Mouse (Mus musculus): ENCODE results near the gene S100a14. TPM values are rescaled to one million over a fixed set of nuclear protein-coding genes. Genes with fewer than 3 reads are reported as not detected.

S100a14 gene
- polyA plus RNA-seq (2012; rRNA removed): 1.7 and 32.5 TPM in 2 replicates

DNA sequence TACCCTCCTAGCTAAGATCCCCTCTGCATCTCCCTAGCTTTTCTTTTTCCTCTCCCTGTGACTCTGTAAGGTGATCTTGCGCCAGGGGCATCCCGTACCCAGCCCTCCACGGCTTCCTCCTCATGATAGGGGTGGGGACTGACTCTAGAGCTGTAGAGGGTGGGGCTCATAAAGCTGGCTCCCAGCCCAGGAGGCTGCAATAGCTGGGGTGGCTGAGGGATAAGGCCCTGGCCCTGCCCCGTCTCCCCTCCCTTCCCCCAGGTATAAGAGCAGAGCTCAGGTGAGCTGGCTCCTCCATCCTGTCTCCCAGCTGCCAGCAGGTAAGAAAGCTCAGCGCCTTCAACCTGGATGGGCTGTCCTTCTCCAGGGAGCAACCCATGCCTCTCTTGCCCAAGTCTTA, at the start of gene S100a14:
S100a14 (plus strand) TSS at position 277 of the 400 bp plus-strand sequence.
- no peak for TF ChIP-seq CTCF (IDR thresholded peaks at IDR 0.05; ENCODE audit: insufficient read depth, low read length)
- no peak for TF ChIP-seq POLR2A (IDR thresholded peaks at IDR 0.05; ENCODE audit: borderline replicate concordance, extremely low read depth, low read depth, low read length)
- Histone ChIP-seq H3K4me1 (ENCODE audit: control insufficient read depth, insufficient read depth, low read length) (no peaks in the 10 kb centered on the region; the same call in 1 of the 2 replicates), H3K4me3 (replicated peaks; ENCODE audit: extremely low read depth, low read depth, low read length) (no peak within 1 kb of the TSS)
- DNase-seq: peak; percentile 54
- 39% methylated on average over 5 of the region's 5 CpGs for WGBS

DNA sequence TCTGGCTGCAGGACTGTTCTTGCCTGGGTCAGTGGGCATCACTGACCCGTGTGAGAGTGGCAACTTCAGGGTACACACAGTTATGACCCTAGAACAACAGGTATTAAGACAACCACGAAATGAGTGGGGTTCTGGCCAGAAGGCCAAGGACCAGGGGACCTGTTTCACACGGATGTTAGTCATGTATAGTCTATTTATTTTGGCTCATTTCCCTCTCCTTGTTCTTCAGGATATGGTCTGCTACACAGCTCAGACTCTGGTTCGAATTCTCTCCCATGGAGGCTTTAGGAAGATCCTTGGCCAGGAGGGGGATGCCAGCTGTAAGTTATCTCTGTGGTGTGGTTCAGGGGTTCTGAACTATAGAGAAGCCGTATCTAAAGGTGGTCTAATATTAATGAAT, 39.7 kb upstream of the S100a14 start:
- DNase-seq: no peak
- WGBS: 53% methylated on average over 5 of the region's 5 CpGs
- Histone ChIP-seq H3K4me3 (replicated peaks; ENCODE audit: extremely low read depth, low read depth, low read length) (no peak overlapping the region), H3K4me1 (ENCODE audit: control insufficient read depth, insufficient read depth, low read length) (peaks cover 3% of the 10 kb centered on the region; the same call in 1 of the 2 replicates)
- TF ChIP-seq CTCF (IDR thresholded peaks at IDR 0.05; ENCODE audit: insufficient read depth, low read length) (no peak), POLR2A (IDR thresholded peaks at IDR 0.05; ENCODE audit: borderline replicate concordance, extremely low read depth, low read depth, low read length) (no peak)

DNA sequence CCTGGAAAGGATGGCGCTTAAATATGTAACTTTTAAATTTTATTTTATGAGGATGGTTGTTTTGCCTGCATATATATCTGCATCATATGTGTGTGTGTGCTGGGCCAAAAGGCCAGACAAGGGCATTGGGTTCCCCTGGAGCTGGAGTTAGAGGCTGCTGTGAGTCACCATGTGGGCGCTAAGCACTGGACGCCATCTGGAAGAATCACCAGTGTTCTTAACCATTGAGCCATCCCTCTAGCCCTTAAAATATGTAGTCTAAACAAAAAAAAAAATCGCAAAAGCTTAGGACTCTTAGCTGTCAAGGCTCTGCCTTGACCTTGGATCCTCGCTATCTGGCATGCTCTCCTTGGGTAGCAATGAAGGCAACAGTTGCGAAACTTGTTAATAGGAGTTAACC, 38.1 kb upstream of the S100a14 start:
- TF ChIP-seq CTCF (IDR thresholded peaks at IDR 0.05; ENCODE audit: insufficient read depth, low read length) (no peak), POLR2A (IDR thresholded peaks at IDR 0.05; ENCODE audit: borderline replicate concordance, extremely low read depth, low read depth, low read length) (no peak)
- H3K4me1 ChIP-seq (ENCODE audit: control insufficient read depth, insufficient read depth, low read length): peaks cover 3% of the 10 kb centered on the region; the same call in 1 of the 2 replicates
- DNase-seq: no peak
- H3K4me3 ChIP-seq (replicated peaks; ENCODE audit: extremely low read depth, low read depth, low read length): no peak overlapping the region
- WGBS: 83% methylated on average over 6 of the region's 6 CpGs

DNA sequence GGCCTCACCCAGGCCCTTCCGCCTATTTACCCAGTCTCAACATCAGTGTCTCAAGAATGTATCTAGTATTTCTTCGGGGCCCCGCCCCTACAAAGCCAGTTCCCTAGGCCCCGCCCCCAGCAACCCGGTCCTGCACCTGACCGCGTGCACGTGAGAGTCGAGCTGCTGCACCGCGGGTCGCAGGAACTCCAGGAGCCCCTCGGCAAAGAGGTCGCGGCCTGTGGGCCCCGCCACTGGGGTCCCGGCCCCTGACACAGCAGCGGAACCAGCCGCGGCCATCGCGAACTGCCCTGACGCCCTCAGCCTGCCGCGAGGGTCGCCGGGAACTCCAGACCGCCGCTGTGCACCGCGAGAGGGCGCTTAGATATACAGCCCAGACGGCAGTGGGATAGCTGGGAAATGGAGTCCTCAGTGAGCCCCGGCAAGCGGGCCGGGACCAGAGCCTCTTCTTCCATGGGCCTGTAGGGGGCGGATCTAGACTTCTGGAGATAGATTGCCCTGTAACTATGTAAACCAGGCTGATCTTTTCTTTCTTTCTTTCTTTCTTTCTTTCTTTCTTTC, 35.9 kb upstream of the S100a14 start, which contains the start of gene Snapin:
Snapin (minus strand) TSS at position 338 of the 561 bp plus-strand sequence.
- DNase-seq: peak; percentile 97
- under 1% methylated on average over 37 of the region's 37 CpGs for WGBS
- peak within 1 kb of the TSS; percentile 97 for H3K4me3 ChIP-seq (replicated peaks; ENCODE audit: extremely low read depth, low read depth, low read length)
- peak; percentile 60; the same call in 1 of the 2 replicates for TF ChIP-seq POLR2A (IDR thresholded peaks at IDR 0.05; ENCODE audit: borderline replicate concordance, extremely low read depth, low read depth, low read length)
- TF ChIP-seq CTCF (IDR thresholded peaks at IDR 0.05; ENCODE audit: insufficient read depth, low read length): peak; percentile 70
- H3K4me1 ChIP-seq (ENCODE audit: control insufficient read depth, insufficient read depth, low read length): peaks cover 3% of the 10 kb centered on the region; the same call in 1 of the 2 replicates

DNA sequence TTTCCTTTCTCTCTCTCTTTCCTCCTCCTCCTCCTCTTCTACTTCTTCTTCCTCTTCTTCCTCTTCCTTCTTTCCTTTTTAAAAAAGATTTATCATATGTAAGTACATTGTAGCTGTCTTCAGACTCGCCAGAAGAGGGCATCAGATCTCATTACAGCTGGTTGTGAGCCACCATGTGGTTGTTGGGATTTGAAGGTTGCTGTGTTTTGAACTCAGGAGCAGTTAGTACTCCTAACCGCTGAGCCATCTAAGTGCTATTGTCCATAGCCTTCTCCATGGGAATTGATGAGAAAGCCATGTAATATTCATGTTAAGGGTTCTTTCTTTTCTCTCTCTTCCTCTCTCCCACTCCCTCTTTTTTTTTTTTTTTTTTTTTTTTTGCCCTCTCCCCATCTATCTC, 35.3 kb upstream of the S100a14 start:
- no peak overlapping the region for H3K4me3 ChIP-seq (replicated peaks; ENCODE audit: extremely low read depth, low read depth, low read length)
- no peak for DNase-seq
- peaks cover 3% of the 10 kb centered on the region; the same call in 1 of the 2 replicates for H3K4me1 ChIP-seq (ENCODE audit: control insufficient read depth, insufficient read depth, low read length)
- WGBS: 37% methylated on average over 2 of the region's 2 CpGs
- no peak for TF ChIP-seq POLR2A (IDR thresholded peaks at IDR 0.05; ENCODE audit: borderline replicate concordance, extremely low read depth, low read depth, low read length)
- TF ChIP-seq CTCF (IDR thresholded peaks at IDR 0.05; ENCODE audit: insufficient read depth, low read length): 0 out of 2 replicates have a peak, but pooled peaks have one; percentile 4

DNA sequence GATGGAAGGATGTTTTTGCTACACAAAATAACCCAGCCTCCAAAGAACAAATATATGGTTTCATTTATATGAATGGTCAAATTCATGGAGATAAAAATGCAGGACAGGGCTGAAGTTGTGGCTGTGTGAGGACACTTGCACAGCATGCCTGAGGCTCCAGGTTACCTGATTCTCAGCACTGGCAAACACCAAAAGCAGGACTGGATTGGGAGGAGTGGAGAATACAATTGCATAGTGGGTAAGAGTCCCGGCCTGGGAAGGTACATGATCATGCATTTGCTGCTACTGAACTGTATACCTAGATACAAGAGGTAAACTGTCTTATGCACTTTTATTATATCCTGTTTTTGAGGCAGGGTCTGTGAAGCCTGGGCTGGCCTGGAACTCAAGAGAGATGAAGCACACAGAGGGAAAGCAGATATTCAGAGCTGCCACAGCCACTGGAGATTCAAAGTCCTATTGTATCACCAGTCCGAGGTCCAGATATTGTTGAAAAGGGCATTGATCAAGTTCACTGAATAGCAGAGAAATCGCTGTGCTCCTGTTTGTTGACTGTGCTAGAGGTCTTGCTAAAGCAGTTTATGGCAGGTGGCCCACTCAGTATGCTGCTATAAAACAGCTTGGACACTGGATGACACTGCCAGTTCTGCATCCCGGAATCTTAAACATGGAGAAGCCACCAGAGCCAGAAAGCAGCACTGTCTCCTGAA, 32.7 kb upstream of the S100a14 start:
- Histone ChIP-seq H3K4me3 (replicated peaks; ENCODE audit: extremely low read depth, low read depth, low read length) (no peak overlapping the region), H3K4me1 (ENCODE audit: control insufficient read depth, insufficient read depth, low read length) (peaks cover 3% of the 10 kb centered on the region; the same call in 1 of the 2 replicates)
- TF ChIP-seq CTCF (IDR thresholded peaks at IDR 0.05; ENCODE audit: insufficient read depth, low read length) (no peak), POLR2A (IDR thresholded peaks at IDR 0.05; ENCODE audit: borderline replicate concordance, extremely low read depth, low read depth, low read length) (no peak)
- DNase-seq: no peak
- WGBS: 60% methylated on average over 4 of the region's 4 CpGs

DNA sequence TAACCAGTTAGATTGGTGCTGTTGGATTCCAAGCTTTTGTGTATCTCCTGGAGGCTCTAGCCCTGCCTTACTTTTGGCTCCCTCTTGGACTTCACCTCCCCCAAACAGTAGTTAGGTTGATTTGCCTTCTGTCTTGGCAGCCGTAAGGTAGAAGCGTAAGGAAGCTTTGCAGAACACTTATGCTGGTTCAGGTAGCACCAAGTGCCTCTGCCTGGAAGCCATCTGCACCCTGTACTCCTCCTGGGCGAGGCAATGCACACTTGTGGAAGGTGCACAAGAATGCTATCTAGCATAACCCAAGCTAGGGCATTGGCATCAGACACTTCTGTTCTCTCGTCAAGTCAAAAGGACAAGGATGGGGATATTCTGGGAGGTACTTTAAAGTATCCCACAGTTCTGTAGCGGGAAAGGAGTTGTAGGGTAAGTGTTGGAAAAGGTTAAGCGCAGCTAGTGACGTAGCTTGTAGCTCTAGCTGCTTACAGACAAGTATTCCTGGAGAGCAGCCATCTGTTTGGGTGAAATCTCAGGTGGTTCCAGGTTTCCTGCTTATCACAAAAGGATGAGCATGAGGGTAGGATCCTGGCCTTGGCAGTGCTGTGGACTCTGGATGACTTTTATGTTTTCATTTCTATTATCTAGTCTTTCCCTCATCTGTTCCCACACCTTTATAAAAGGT, 30.7 kb upstream of the S100a14 start:
- Histone ChIP-seq H3K4me3 (replicated peaks; ENCODE audit: extremely low read depth, low read depth, low read length) (no peak overlapping the region), H3K4me1 (ENCODE audit: control insufficient read depth, insufficient read depth, low read length) (no peaks in the 10 kb centered on the region)
- TF ChIP-seq CTCF (IDR thresholded peaks at IDR 0.05; ENCODE audit: insufficient read depth, low read length) (no peak), POLR2A (IDR thresholded peaks at IDR 0.05; ENCODE audit: borderline replicate concordance, extremely low read depth, low read depth, low read length) (no peak)
- no peak for DNase-seq
- 75% methylated on average over 7 of the region's 7 CpGs for WGBS

DNA sequence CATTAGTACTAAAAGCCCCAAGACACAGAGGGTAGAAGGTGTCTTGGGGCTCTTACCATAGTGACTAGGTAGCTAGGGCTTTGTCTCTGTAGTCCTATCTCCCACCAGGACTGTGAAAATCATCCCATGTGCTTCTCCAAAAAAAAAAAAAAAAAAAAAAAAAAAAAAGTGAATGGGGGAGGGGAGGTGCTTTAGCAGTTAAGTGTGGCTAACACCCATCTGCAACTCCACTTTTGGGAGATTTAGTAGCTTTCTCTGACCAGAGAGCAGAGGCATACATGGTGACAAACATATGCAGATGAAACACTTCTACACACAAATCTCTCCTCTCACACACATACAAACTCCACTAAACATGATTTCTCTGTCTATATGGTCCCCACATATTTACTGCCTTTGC, 29.1 kb upstream of the S100a14 start:
- no peak overlapping the region for H3K4me3 ChIP-seq (replicated peaks; ENCODE audit: extremely low read depth, low read depth, low read length)
- H3K4me1 ChIP-seq (ENCODE audit: control insufficient read depth, insufficient read depth, low read length): no peaks in the 10 kb centered on the region
- no peak for DNase-seq
- TF ChIP-seq POLR2A (IDR thresholded peaks at IDR 0.05; ENCODE audit: borderline replicate concordance, extremely low read depth, low read depth, low read length): no peak
- no peak for TF ChIP-seq CTCF (IDR thresholded peaks at IDR 0.05; ENCODE audit: insufficient read depth, low read length)

DNA sequence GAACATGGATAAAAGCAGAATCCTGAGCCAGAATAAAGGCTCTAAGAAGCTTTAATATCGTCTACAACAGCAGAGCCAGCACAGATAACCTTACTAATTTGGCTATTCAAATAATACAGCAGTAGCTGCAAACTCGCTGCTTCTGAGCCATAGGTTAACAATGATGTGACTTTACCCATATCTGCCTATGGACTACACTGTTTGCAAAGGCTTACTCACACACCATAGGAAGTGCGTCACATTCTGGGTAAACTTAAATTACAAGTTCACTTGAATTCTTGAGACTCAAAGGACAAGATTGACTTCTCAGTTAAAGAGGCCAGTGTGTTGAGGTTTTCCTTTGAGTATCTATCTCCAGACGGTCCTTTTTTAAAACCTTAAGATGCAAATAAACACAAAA, 23.2 kb upstream of the S100a14 start:
- WGBS: 72% methylated on average over 4 of the region's 4 CpGs
- H3K4me1 ChIP-seq (ENCODE audit: control insufficient read depth, insufficient read depth, low read length): peaks cover 4% of the 10 kb centered on the region; the same call in 1 of the 2 replicates
- no peak for DNase-seq
- H3K4me3 ChIP-seq (replicated peaks; ENCODE audit: extremely low read depth, low read depth, low read length): no peak overlapping the region
- TF ChIP-seq CTCF (IDR thresholded peaks at IDR 0.05; ENCODE audit: insufficient read depth, low read length) (no peak), POLR2A (IDR thresholded peaks at IDR 0.05; ENCODE audit: borderline replicate concordance, extremely low read depth, low read depth, low read length) (no peak)
